Mouse (Mus musculus) spleen, adult 2 months (tissue): ENCODE measurements around the gene Otp. TPM values are rescaled to one million over a fixed set of nuclear protein-coding genes. Genes with fewer than 3 reads are reported as not detected.

ENCODE experiments used
- DNase-seq, 2 experiments: peaks; one replicate each; pipeline versions ENCODE4 v3.0.0 to v3.0.0-alpha.2; 2012 to 2021; ENCODE audit warnings: low spot score in 2 of 2, low read depth in 1 of 2
- H3K27ac ChIP-seq: fragments of 200-500 bp; 2 replicates; pipeline ENCODE4 v1.5.1; 2012; ENCODE audit warnings: low read length, inconsistent platforms; ENCODE audit not compliant: insufficient read depth
- H3K27me3 ChIP-seq: fragments of 200-500 bp; 2 replicates; pipeline ENCODE4 v1.6.1; 2012; ENCODE audit warnings: mild to moderate bottlenecking, moderate library complexity, low read length, inconsistent platforms; ENCODE audit not compliant: control insufficient read depth, insufficient read depth
- H3K36me3 ChIP-seq: fragments of 200-500 bp; 2 replicates; pipeline ENCODE4 v1.6.1; 2012; ENCODE audit warnings: mild to moderate bottlenecking, low read length, inconsistent platforms; ENCODE audit not compliant: control insufficient read depth, insufficient read depth
- H3K4me1 ChIP-seq: fragments of 200-500 bp; 2 replicates; pipeline ENCODE4 v1.6.1; 2011; ENCODE audit warnings: inconsistent platforms; ENCODE audit not compliant: control insufficient read depth, insufficient read depth, insufficient read length
- H3K4me3 ChIP-seq: fragments of 200-500 bp; 2 replicates; pipeline ENCODE4 v1.5.1; 2011; ENCODE audit warnings: mild to moderate bottlenecking, inconsistent platforms; ENCODE audit not compliant: insufficient read depth, insufficient read length; ENCODE audit errors: extremely low read depth
- CTCF ChIP-seq: fragments of 200-500 bp; IDR thresholded peaks from 2 replicates; pipeline ENCODE4 v1.5.1; 2011; ENCODE audit warnings: mild to moderate bottlenecking, inconsistent platforms; ENCODE audit not compliant: insufficient read depth, insufficient read length, insufficient replicate concordance; ENCODE audit errors: extremely low read depth
- POLR2A ChIP-seq: fragments of 200-500 bp; IDR thresholded peaks from 2 replicates; pipeline ENCODE4 v1.6.1; 2011; ENCODE audit warnings: low read depth, low read length, inconsistent platforms
- WGBS: fragments of 180-500 bp; shearing (Covaris S2); methylation state at CpG from one replicate; pipeline ENCODE4 v1.1.7; 2018; 5-methylcytosine and 5-hydroxymethylcytosine counted together
- polyA plus RNA-seq: library from polyadenylated mRNA; depleted of rRNA; stranded (reverse); fragments of >200 nt; gene quantifications from 2 replicates; pipeline ENCODE4 v1.2.3, GENCODE M21; 2012

Otp gene
- polyA plus RNA-seq, 1 experiment = not detected

- peaks cover 46% of the 10 kb centered on the region for H3K27me3 ChIP-seq
Measured at GRCm38 (mm10) chr13:94874039-94874425, 1.4 kb upstream of the Otp start.

GRCm38 (mm10) chr13:94874656-94875395 lies 576 bp upstream of the Otp start:
- DNase-seq = no peak
- Histone ChIP-seq H3K27me3 (peaks cover 42% of the 10 kb centered on the region), H3K4me1 (no peaks in the 10 kb centered on the region), H3K4me3 (no peak overlapping the region; the same call in 1 of the 2 replicates), H3K36me3 (no peaks in the 10 kb centered on the region), H3K27ac (no peak overlapping the region)
- WGBS = 7% methylated on average over 23 of the region's 23 CpGs
- TF ChIP-seq CTCF (no peak), POLR2A (no peak)

More at GRCm38 (mm10) chr13:94874039-94874425, 1.4 kb upstream of the Otp start:
- H3K36me3 ChIP-seq = no peaks in the 10 kb centered on the region
- H3K4me1 ChIP-seq = no peaks in the 10 kb centered on the region
- no peak for DNase-seq
- 10% methylated on average over 8 of the region's 8 CpGs for WGBS
- no peak overlapping the region for H3K4me3 ChIP-seq
- H3K27ac ChIP-seq = no peak overlapping the region
- TF ChIP-seq CTCF (no peak), POLR2A (no peak)

- no peak for TF ChIP-seq POLR2A
- TF ChIP-seq CTCF = no peak
- WGBS = 10% methylated on average over 29 of the region's 30 CpGs
Measured at GRCm38 (mm10) chr13:94876286-94877210, 1.1 kb downstream of the Otp start.

GRCm38 (mm10) chr13:94877211-94877590 lies 1.8 kb downstream of the Otp start:
- DNase-seq = no peak
- H3K27ac ChIP-seq = no peak overlapping the region
- no peaks in the 10 kb centered on the region for H3K36me3 ChIP-seq
- no peak for TF ChIP-seq POLR2A
- no peak for TF ChIP-seq CTCF
- WGBS = 12% methylated on average over 27 of the region's 27 CpGs
- H3K27me3 ChIP-seq = peaks cover 39% of the 10 kb centered on the region
- no peak overlapping the region for H3K4me3 ChIP-seq
- no peaks in the 10 kb centered on the region for H3K4me1 ChIP-seq

More at GRCm38 (mm10) chr13:94876286-94877210, 1.1 kb downstream of the Otp start:
- Histone ChIP-seq H3K27ac (no peak overlapping the region), H3K36me3 (no peaks in the 10 kb centered on the region), H3K4me1 (no peaks in the 10 kb centered on the region), H3K4me3 (no peak overlapping the region), H3K27me3 (peaks cover 37% of the 10 kb centered on the region)
- no peak for DNase-seq

- Histone ChIP-seq H3K27me3 (peaks cover 41% of the 10 kb centered on the region), H3K36me3 (no peaks in the 10 kb centered on the region), H3K27ac (no peak overlapping the region), H3K4me3 (no peak overlapping the region), H3K4me1 (peaks cover 7% of the 10 kb centered on the region)
- TF ChIP-seq POLR2A (no peak), CTCF (no peak)
- DNase-seq = no peak
- 28% methylated on average over 10 of the region's 10 CpGs for WGBS
Measured at GRCm38 (mm10) chr13:94877991-94878745, 2.8 kb downstream of the Otp start.

GRCm38 (mm10) chr13:94881201-94881600 lies 5.8 kb downstream of the Otp start:
- peaks cover 48% of the 10 kb centered on the region for H3K27me3 ChIP-seq
- no peak overlapping the region for H3K4me3 ChIP-seq
- 6% methylated on average over 3 of the region's 3 CpGs for WGBS

More at GRCm38 (mm10) chr13:94881201-94881600, 5.8 kb downstream of the Otp start:
- no peaks in the 10 kb centered on the region for H3K36me3 ChIP-seq
- H3K4me1 ChIP-seq = peaks cover 15% of the 10 kb centered on the region
- DNase-seq = no peak
- no peak overlapping the region for H3K27ac ChIP-seq
- TF ChIP-seq CTCF = no peak
- TF ChIP-seq POLR2A = no peak
